Mouse (Mus musculus): ENCODE results near the gene Nynrin. TPM values are rescaled to one million over a fixed set of nuclear protein-coding genes. Genes with fewer than 3 reads are reported as not detected.

The Nynrin gene
- polyA plus RNA-seq, 1 experiment = 1.7 TPM

- 8% methylated on average over 1 of the region's 1 CpGs for WGBS
- DNase-seq (ENCODE audit: low read depth, low spot score) = no peak
These were observed 51.7 kb downstream of the Nynrin start for GRCm38 (mm10) chr14:55905518-55905917.

- WGBS = 43% methylated on average over 4 of the region's 4 CpGs
- DNase-seq (ENCODE audit: low read depth, low spot score) = no peak
These were observed 59.6 kb downstream of the Nynrin start for GRCm38 (mm10) chr14:55913406-55913805.

- peak; percentile 72 for DNase-seq (ENCODE audit: low read depth, low spot score)
- WGBS = 12% methylated on average over 14 of the region's 14 CpGs
These were observed 64.7 kb downstream of the Nynrin start for GRCm38 (mm10) chr14:55918240-55919082.

- no peak for DNase-seq (ENCODE audit: low read depth, low spot score)
- WGBS = 24% methylated on average over 7 of the region's 7 CpGs
These were observed 68.8 kb downstream of the Nynrin start for GRCm38 (mm10) chr14:55922475-55923232.

Other genes starting within 250 kb of the Nynrin start
- gene Rec8, start 236.0 kb upstream of the Nynrin start, polyA plus RNA-seq (2012; rRNA removed) = 1.3 and 4.7 TPM in 2 replicates
- gene Ipo4, start 218.1 kb upstream of the Nynrin start, polyA plus RNA-seq (2012; rRNA removed) = 39.2 and 46.0 TPM in 2 replicates
- 2.2 and 2.3 TPM in 2 replicates for gene Gm49378, start 216.1 kb upstream of the Nynrin start, polyA plus RNA-seq (2012; rRNA removed)
- 96.9 and 108 TPM in 2 replicates for gene Tm9sf1, start 210.2 kb upstream of the Nynrin start, polyA plus RNA-seq (2012; rRNA removed)
- 1.4 and 2.1 TPM in 2 replicates for gene Tssk4, start 203.8 kb upstream of the Nynrin start, polyA plus RNA-seq (2012; rRNA removed)
- 44.6 and 50.6 TPM in 2 replicates for gene Mdp1, start 193.5 kb upstream of the Nynrin start, polyA plus RNA-seq (2012; rRNA removed)
- gene Gmpr2, start 182.1 kb upstream of the Nynrin start, polyA plus RNA-seq (2012; rRNA removed) = 17.8 and 18.8 TPM in 2 replicates
- gene Nedd8, start 181.9 kb upstream of the Nynrin start, polyA plus RNA-seq (2012; rRNA removed) = 329 and 342 TPM in 2 replicates
- 16.5 and 22.5 TPM in 2 replicates for gene Tinf2, start 172.2 kb upstream of the Nynrin start, polyA plus RNA-seq (2012; rRNA removed)
- 1.0 and 1.1 TPM in 2 replicates for gene Tgm1, start 140.1 kb upstream of the Nynrin start, polyA plus RNA-seq (2012; rRNA removed)
- 34.3 and 42.9 TPM in 2 replicates for gene Rabggta, start 131.7 kb upstream of the Nynrin start, polyA plus RNA-seq (2012; rRNA removed)
- gene Dhrs1, start 108.3 kb upstream of the Nynrin start, polyA plus RNA-seq (2012; rRNA removed) = 78.0 and 141 TPM in 2 replicates
- gene Nop9, start 108.3 kb upstream of the Nynrin start, polyA plus RNA-seq (2012; rRNA removed) = 16.0 and 21.7 TPM in 2 replicates
- gene Cideb, start 95.6 kb upstream of the Nynrin start, polyA plus RNA-seq (2012; rRNA removed) = 335 and 566 TPM in 2 replicates
- 3.5 and 11.3 TPM in 2 replicates for gene Ltb4r2, start 92.6 kb upstream of the Nynrin start, polyA plus RNA-seq (2012; rRNA removed)
- 4.9 and 8.2 TPM in 2 replicates for gene Ltb4r1, start 88.0 kb upstream of the Nynrin start, polyA plus RNA-seq (2012; rRNA removed)
- gene Adcy4, start 69.9 kb upstream of the Nynrin start, polyA plus RNA-seq (2012; rRNA removed) = 3.7 and 5.8 TPM in 2 replicates
- gene Ripk3, start 65.1 kb upstream of the Nynrin start, polyA plus RNA-seq (2012; rRNA removed) = 86.5 and 89.2 TPM in 2 replicates
- 5.7 and 7.3 TPM in 2 replicates for gene Nfatc4, start 30.9 kb upstream of the Nynrin start, polyA plus RNA-seq (2012; rRNA removed)
- 0.47 and 0.84 TPM in 2 replicates for gene Cbln3, start 30.4 kb downstream of the Nynrin start, polyA plus RNA-seq (2012; rRNA removed)
- 21.0 and 31.9 TPM in 2 replicates for gene Khnyn, start 30.9 kb downstream of the Nynrin start, polyA plus RNA-seq (2012; rRNA removed)
- 56.0 and 60.7 TPM in 2 replicates for gene Sdr39u1, start 46.3 kb downstream of the Nynrin start, polyA plus RNA-seq (2012; rRNA removed)
- gene Cma1, start 90.7 kb downstream of the Nynrin start, polyA plus RNA-seq (2012; rRNA removed) = 0.20 and 0.21 TPM in 2 replicates
- gene Cma2, start 97.0 kb downstream of the Nynrin start, polyA plus RNA-seq (2012; rRNA removed) = 3.0 TPM in 1 of 2 replicates, not detected in the other
- gene Mcpt1, start 164.0 kb downstream of the Nynrin start, polyA plus RNA-seq (2012; rRNA removed) = 6.1 and 74.1 TPM in 2 replicates
- gene Mcpt9, start 176.5 kb downstream of the Nynrin start, polyA plus RNA-seq (2012; rRNA removed) = 0.06 and 0.21 TPM in 2 replicates
- gene Mcpt2, start 188.0 kb downstream of the Nynrin start, polyA plus RNA-seq (2012; rRNA removed) = 1.2 and 14.5 TPM in 2 replicates
- 0.10 and 0.30 TPM in 2 replicates for gene Mcpt4, start 208.3 kb downstream of the Nynrin start, polyA plus RNA-seq (2012; rRNA removed)
- gene Mcpt8, start 231.3 kb downstream of the Nynrin start, polyA plus RNA-seq (2012; rRNA removed) = not detected in 2 replicates
- gene Ctsg, start 248.6 kb downstream of the Nynrin start, polyA plus RNA-seq (2012; rRNA removed) = not detected in 2 replicates

Measured in large intestine, adult 2 months (tissue).